Mouse (Mus musculus) C2C12 (cell line): ENCODE data around the gene Ldb1. TPM values are rescaled to one million over a fixed set of nuclear protein-coding genes. Genes with fewer than 3 reads are reported as not detected.

Experiments
- H3K27me3 ChIP-seq: one replicate; pipeline ENCODE4 v1.6.1; 2011; ENCODE audit not compliant: control insufficient read depth, insufficient read depth, insufficient read length
- H3K36me3 ChIP-seq: one replicate; pipeline ENCODE4 v1.6.1; 2011; ENCODE audit not compliant: control insufficient read depth, insufficient read depth
- H3K4me3 ChIP-seq: one replicate; pipeline ENCODE4 v1.5.1; 2011; ENCODE audit warnings: mild to moderate bottlenecking, control low read depth; ENCODE audit not compliant: poor library complexity, insufficient read depth, severe bottlenecking
- H3K79me2 ChIP-seq: one replicate; pipeline ENCODE4 v1.6.1; 2011; ENCODE audit not compliant: control insufficient read depth, insufficient read depth
- H3K79me3 ChIP-seq: one replicate; pipeline ENCODE4 v1.6.1; 2011; ENCODE audit warnings: low read depth, control low read depth
- H3ac ChIP-seq: one replicate; pipeline ENCODE3; 2011; ENCODE audit warnings: low read depth; ENCODE audit not compliant: control insufficient read depth, insufficient read length
- CEBPB ChIP-seq: IDR thresholded peaks from one replicate; pipeline ENCODE4 v1.6.1; 2011; ENCODE audit warnings: low read depth, mild to moderate bottlenecking, control low read depth, moderate library complexity
- CTCF ChIP-seq: IDR thresholded peaks from one replicate; pipeline ENCODE4 v1.5.1; 2011; ENCODE audit not compliant: control insufficient read depth, insufficient read depth, insufficient read length
- FOSL1 ChIP-seq: IDR thresholded peaks from one replicate; pipeline ENCODE4 v1.8.0; 2011; ENCODE audit warnings: mild to moderate bottlenecking, low read length; ENCODE audit not compliant: poor library complexity, insufficient read depth, severe bottlenecking
- MAX ChIP-seq: IDR thresholded peaks from one replicate; pipeline ENCODE4 v1.6.1; 2011; ENCODE audit warnings: mild to moderate bottlenecking, control low read depth
- MYOD1 ChIP-seq: IDR thresholded peaks from one replicate; pipeline ENCODE4 v1.6.1; 2011; ENCODE audit warnings: low read depth; ENCODE audit not compliant: control insufficient read depth, insufficient read length
- MYOG ChIP-seq: IDR thresholded peaks from one replicate; pipeline ENCODE4 v1.6.1; 2011; ENCODE audit not compliant: control insufficient read depth, insufficient read length; ENCODE audit errors: extremely low read depth
- USF1 ChIP-seq: IDR thresholded peaks from one replicate; pipeline ENCODE4 v1.6.1; 2011; ENCODE audit warnings: low read depth, mild to moderate bottlenecking, control low read depth, moderate library complexity
- polyA plus RNA-seq: library from polyadenylated mRNA; unstranded; fragments of >200 nt; fragmentation: generic; extraction: Trizol; gene quantifications from one replicate; pipeline ENCODE4 v1.2.1, GENCODE M21; 2012; ENCODE audit warnings: missing spikeins

Ldb1 gene
- polyA plus RNA-seq, 1 experiment: 80.5 TPM

DNA sequence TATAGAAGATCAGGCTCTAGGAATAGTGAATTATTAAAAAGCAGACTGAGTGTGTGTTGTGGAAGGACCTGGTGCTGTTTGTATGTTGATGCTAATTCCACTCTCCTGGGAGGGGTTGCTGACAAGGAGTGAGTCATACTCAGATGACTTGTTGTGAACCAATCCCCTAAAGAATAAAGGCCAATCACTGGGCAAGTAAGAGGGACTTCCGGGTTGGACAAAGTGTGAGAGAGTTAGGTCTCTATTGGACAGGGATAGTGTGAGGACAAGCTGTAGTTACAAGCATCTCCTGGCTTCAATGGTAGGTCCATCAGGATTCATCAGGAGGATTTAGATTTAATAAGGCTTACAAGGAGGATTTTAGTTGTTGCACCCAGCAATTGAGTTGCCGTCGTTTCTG is 56.8 kb downstream of the Ldb1 start:
- H3ac ChIP-seq: no peak overlapping the region
- no peaks in the 10 kb centered on the region for H3K79me3 ChIP-seq
- H3K4me3 ChIP-seq: no peak overlapping the region
- no peaks in the 10 kb centered on the region for H3K79me2 ChIP-seq
- H3K27me3 ChIP-seq: no peaks in the 10 kb centered on the region
- TF ChIP-seq MAX (no peak), CTCF (no peak), CEBPB (no peak), USF1 (no peak), FOSL1 (no peak), MYOD1 (no peak), MYOG (no peak)
- H3K36me3 ChIP-seq: no peaks in the 10 kb centered on the region

DNA sequence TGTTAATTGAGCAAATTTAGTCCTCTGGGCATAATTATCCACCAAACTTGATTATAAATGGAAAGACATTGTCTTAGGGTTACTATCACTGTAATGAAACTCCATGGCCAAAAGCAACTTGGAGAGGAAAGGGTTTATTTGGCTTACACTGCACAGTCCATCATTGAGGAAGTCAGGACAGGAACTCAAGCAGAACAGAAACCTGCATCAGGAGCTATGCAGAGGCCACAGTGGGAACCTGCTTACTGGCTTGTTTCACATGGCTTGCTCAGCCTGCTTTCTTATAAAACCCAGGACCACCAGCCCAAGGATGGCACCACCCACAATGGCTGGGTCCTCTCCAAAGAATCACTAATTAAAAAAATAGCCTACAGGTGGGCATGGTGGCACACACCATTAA is 60.6 kb downstream of the Ldb1 start:
- H3K36me3 ChIP-seq: no peaks in the 10 kb centered on the region
- H3ac ChIP-seq: no peak overlapping the region
- no peaks in the 10 kb centered on the region for H3K79me2 ChIP-seq
- H3K79me3 ChIP-seq: no peaks in the 10 kb centered on the region
- no peak for TF ChIP-seq FOSL1
- TF ChIP-seq USF1: no peak
- no peak for TF ChIP-seq MYOG
- TF ChIP-seq CEBPB: no peak
- TF ChIP-seq MAX: no peak
- no peak for TF ChIP-seq MYOD1
- no peak overlapping the region for H3K4me3 ChIP-seq
- no peaks in the 10 kb centered on the region for H3K27me3 ChIP-seq

Other genes starting within 250 kb of the Ldb1 start
- gene Kcnip2, start 229.2 kb downstream of the Ldb1 start, polyA plus RNA-seq: not detected
- 6.4 TPM for gene Armh3, start 46.7 kb downstream of the Ldb1 start, polyA plus RNA-seq
- 14.6 TPM for gene Hps6, start 41.7 kb downstream of the Ldb1 start, polyA plus RNA-seq
- gene Pprc1, start 328 bp downstream of the Ldb1 start, polyA plus RNA-seq: 30.6 TPM
- gene Nolc1, start 30.6 kb upstream of the Ldb1 start, polyA plus RNA-seq: 74.3 TPM
- 0.37 TPM for gene Elovl3, start 86.7 kb upstream of the Ldb1 start, polyA plus RNA-seq
- gene Pitx3, start 103.1 kb upstream of the Ldb1 start, polyA plus RNA-seq: 8.3 TPM
- gene Gbf1, start 107.3 kb upstream of the Ldb1 start, polyA plus RNA-seq: 40.8 TPM